In the genomic region with DNA sequence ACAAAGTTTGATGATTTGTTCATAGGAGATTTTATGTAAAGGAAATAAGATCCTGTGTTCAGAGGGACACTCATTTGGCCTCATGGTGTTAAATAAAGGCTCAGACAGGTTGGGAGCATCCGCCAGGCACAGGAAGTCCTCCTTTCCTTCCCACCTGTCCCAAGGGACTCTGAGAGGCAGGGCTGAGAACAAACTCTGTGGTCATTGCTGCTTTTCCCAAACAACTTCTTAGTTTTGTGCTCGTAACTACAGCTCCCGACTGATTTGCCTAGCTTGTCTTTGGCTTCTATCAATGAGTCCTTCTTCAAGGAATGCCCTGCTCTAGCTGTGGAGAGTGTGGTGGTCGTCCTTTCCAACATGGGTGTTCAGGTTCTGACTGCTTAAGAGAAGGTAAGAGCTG, we compare ENCODE assay signal across 1 mouse cellular context.
TF ChIP-seq lines count a peak whose summit lies in the region.

No protein-coding gene starts in this region.

TF ChIP-seq in CH12.LX, 34 proteins besides CTCF, POLR2A, EP300 and RAD21 (continued from another document):
- TF ChIP-seq UBTF (IDR thresholded peaks at IDR 0.05; ENCODE audit: low read depth, low read length) (no peak), RCOR1 (conservative IDR thresholded peaks at IDR 0.05; ENCODE audit: low read depth, low read length) (no peak)
